Mouse (Mus musculus) midbrain, embryonic 13.5 days (tissue): ENCODE measurements at regions not wholly inside any gene's neighbourhood (a gene's known extent, or its start where the extent isn't known, plus 50 kb on each side); places are given as distances from the start of the nearest gene placed in this dataset.
"Not testable (repeated sequence)": the region's sequence is repeated elsewhere in the genome, so short reads cannot be mapped to it uniquely, and the experiment has no call there.

Source experiments
- ATAC-seq: fragments of 200-750 bp; cut with Nextera tagmentation; 2 replicates; pipeline ENCODE4 v1.8.0; 2017; ENCODE audit warnings: mild to moderate bottlenecking, moderate TSS enrichment, moderate library complexity
- H3K27ac ChIP-seq: fragments of 300-500 bp; sonication (generic); 2 replicates; pipeline ENCODE4 v1.5.1; 2015; ENCODE audit warnings: inconsistent platforms, mild to moderate bottlenecking, moderate library complexity
- H3K27me3 ChIP-seq: fragments of 300-500 bp; sonication (generic); 2 replicates; pipeline ENCODE4 v1.6.1; 2015; ENCODE audit warnings: mild to moderate bottlenecking, inconsistent platforms
- H3K36me3 ChIP-seq: fragments of 300-500 bp; sonication (generic); 2 replicates; pipeline ENCODE4 v1.6.1; 2015; ENCODE audit warnings: mild to moderate bottlenecking, inconsistent platforms
- H3K4me1 ChIP-seq: fragments of 300-500 bp; sonication (generic); replicated peaks from 2 replicates; pipeline ENCODE4 v1.6.1; 2015; ENCODE audit warnings: inconsistent platforms
- H3K4me2 ChIP-seq: fragments of 300-500 bp; sonication (generic); replicated peaks from 2 replicates; pipeline ENCODE4 v1.6.1; 2015; ENCODE audit warnings: moderate library complexity, mild to moderate bottlenecking, inconsistent platforms
- H3K4me3 ChIP-seq: fragments of 300-500 bp; sonication (generic); replicated peaks from 2 replicates; pipeline ENCODE4 v1.5.1; 2015; ENCODE audit warnings: mild to moderate bottlenecking, inconsistent platforms
- H3K9ac ChIP-seq: fragments of 300-500 bp; sonication (generic); replicated peaks from 2 replicates; pipeline ENCODE4 v1.6.1; 2015; ENCODE audit warnings: mild to moderate bottlenecking, inconsistent platforms
- H3K9me3 ChIP-seq: fragments of 300-500 bp; sonication (generic); 2 replicates; pipeline ENCODE4 v1.6.1; 2016; ENCODE audit warnings: mild to moderate bottlenecking, inconsistent platforms
- WGBS: fragments of 180-500 bp; shearing (Covaris S2); methylation state at CpG from one replicate; pipeline ENCODE4 v1.1.7; 2015; 5-methylcytosine and 5-hydroxymethylcytosine counted together

- 81% methylated on average over 8 of the region's 8 CpGs for WGBS
- no peak for ATAC-seq
Observed at GRCm38 (mm10) chr13:52341981-52342380, 189.1 kb downstream of the Diras2 start.

GRCm38 (mm10) chr13:52344383-52344782 is 186.7 kb downstream of the Diras2 start:
- 78% methylated on average over 2 of the region's 2 CpGs for WGBS

More at GRCm38 (mm10) chr13:52341981-52342380, 189.1 kb downstream of the Diras2 start:
- Histone ChIP-seq H3K4me1 (peaks cover 8% of the 10 kb centered on the region), H3K4me2 (no peak overlapping the region), H3K9me3 (no peaks in the 10 kb centered on the region), H3K27ac (no peak overlapping the region), H3K9ac (no peak overlapping the region), H3K4me3 (no peak overlapping the region), H3K36me3 (no peaks in the 10 kb centered on the region), H3K27me3 (0 out of 2 replicates have a peak, but pooled peaks cover 3% of the 10 kb centered on the region)

GRCm38 (mm10) chr13:52344853-52345252 is 186.2 kb downstream of the Diras2 start:
- Histone ChIP-seq H3K27me3 (0 out of 2 replicates have a peak, but pooled peaks cover 3% of the 10 kb centered on the region), H3K36me3 (no peaks in the 10 kb centered on the region), H3K9ac (no peak overlapping the region), H3K4me2 (no peak overlapping the region), H3K27ac (no peak overlapping the region), H3K9me3 (no peaks in the 10 kb centered on the region), H3K4me1 (peaks cover 7% of the 10 kb centered on the region; the same call in 1 of the 2 replicates), H3K4me3 (no peak overlapping the region)
- no peak for ATAC-seq
- 92% methylated on average over 3 of the region's 3 CpGs for WGBS

More at GRCm38 (mm10) chr13:52344383-52344782, 186.7 kb downstream of the Diras2 start:
- peaks cover 8% of the 10 kb centered on the region for H3K4me1 ChIP-seq
- H3K4me3 ChIP-seq: no peak overlapping the region
- H3K9me3 ChIP-seq: no peaks in the 10 kb centered on the region
- no peak for ATAC-seq
- no peak overlapping the region for H3K27ac ChIP-seq
- no peaks in the 10 kb centered on the region for H3K36me3 ChIP-seq
- H3K9ac ChIP-seq: no peak overlapping the region
- H3K27me3 ChIP-seq: 0 out of 2 replicates have a peak, but pooled peaks cover 3% of the 10 kb centered on the region
- no peak overlapping the region for H3K4me2 ChIP-seq

GRCm38 (mm10) chr13:52345375-52346026 is 185.6 kb downstream of the Diras2 start:
- Histone ChIP-seq H3K36me3 (no peaks in the 10 kb centered on the region), H3K4me3 (no peak overlapping the region), H3K4me1 (peaks cover 7% of the 10 kb centered on the region; the same call in 1 of the 2 replicates), H3K9me3 (no peaks in the 10 kb centered on the region), H3K4me2 (no peak overlapping the region), H3K27ac (no peak overlapping the region), H3K27me3 (0 out of 2 replicates have a peak, but pooled peaks cover 3% of the 10 kb centered on the region), H3K9ac (no peak overlapping the region)
- ATAC-seq: no peak
- 73% methylated on average over 13 of the region's 13 CpGs for WGBS

- no peak overlapping the region for H3K4me3 ChIP-seq
- H3K4me1 ChIP-seq: peaks cover 7% of the 10 kb centered on the region; the same call in 1 of the 2 replicates
- no peak overlapping the region for H3K27ac ChIP-seq
- H3K27me3 ChIP-seq: no peaks in the 10 kb centered on the region
- no peaks in the 10 kb centered on the region for H3K9me3 ChIP-seq
- H3K9ac ChIP-seq: no peak overlapping the region
- H3K36me3 ChIP-seq: no peaks in the 10 kb centered on the region
- 85% methylated on average over 5 of the region's 5 CpGs for WGBS
- no peak for ATAC-seq
- H3K4me2 ChIP-seq: no peak overlapping the region
Observed at GRCm38 (mm10) chr13:52346027-52346375, 185.1 kb downstream of the Diras2 start.

- 46% methylated on average over 2 of the region's 2 CpGs for WGBS
- Histone ChIP-seq H3K36me3 (no peaks in the 10 kb centered on the region), H3K4me1 (peaks cover 7% of the 10 kb centered on the region; the same call in 1 of the 2 replicates), H3K9ac (no peak overlapping the region), H3K4me3 (no peak overlapping the region), H3K9me3 (no peaks in the 10 kb centered on the region), H3K4me2 (no peak overlapping the region), H3K27ac (no peak overlapping the region), H3K27me3 (no peaks in the 10 kb centered on the region)
- ATAC-seq: no peak
Observed at GRCm38 (mm10) chr13:52347631-52348030, 183.4 kb downstream of the Diras2 start.

- H3K27ac ChIP-seq: no peak overlapping the region
- H3K4me2 ChIP-seq: no peak overlapping the region
- WGBS: 87% methylated on average over 5 of the region's 5 CpGs
- H3K9me3 ChIP-seq: no peaks in the 10 kb centered on the region
- H3K4me1 ChIP-seq: peaks cover 7% of the 10 kb centered on the region; the same call in 1 of the 2 replicates
- H3K4me3 ChIP-seq: no peak overlapping the region
- H3K36me3 ChIP-seq: no peaks in the 10 kb centered on the region
- no peaks in the 10 kb centered on the region for H3K27me3 ChIP-seq
- H3K9ac ChIP-seq: no peak overlapping the region
- no peak for ATAC-seq
Observed at GRCm38 (mm10) chr13:52349606-52350005, 181.5 kb downstream of the Diras2 start.

GRCm38 (mm10) chr13:52352576-52352975 is 178.5 kb downstream of the Diras2 start:
- no peak for ATAC-seq
- no peaks in the 10 kb centered on the region for H3K36me3 ChIP-seq
- no peak overlapping the region for H3K27ac ChIP-seq
- H3K9ac ChIP-seq: no peak overlapping the region
- WGBS: 89% methylated on average over 4 of the region's 4 CpGs
- no peak overlapping the region for H3K4me2 ChIP-seq
- H3K4me3 ChIP-seq: no peak overlapping the region
- no peaks in the 10 kb centered on the region for H3K27me3 ChIP-seq
- H3K9me3 ChIP-seq: no peaks in the 10 kb centered on the region
- peaks cover 4% of the 10 kb centered on the region; the same call in 1 of the 2 replicates for H3K4me1 ChIP-seq

GRCm38 (mm10) chr13:52353437-52353836 is 177.6 kb downstream of the Diras2 start:
- no peak for ATAC-seq
- no peak overlapping the region for H3K4me2 ChIP-seq
- H3K9ac ChIP-seq: no peak overlapping the region
- H3K4me3 ChIP-seq: no peak overlapping the region
- H3K27ac ChIP-seq: no peak overlapping the region
- H3K36me3 ChIP-seq: no peaks in the 10 kb centered on the region
- 61% methylated on average over 3 of the region's 3 CpGs for WGBS
- H3K4me1 ChIP-seq: no peaks in the 10 kb centered on the region
- no peaks in the 10 kb centered on the region for H3K9me3 ChIP-seq
- no peaks in the 10 kb centered on the region for H3K27me3 ChIP-seq

- 82% methylated on average over 2 of the region's 2 CpGs for WGBS
Observed at GRCm38 (mm10) chr13:52353966-52354365, 177.1 kb downstream of the Diras2 start.

GRCm38 (mm10) chr13:52355921-52356320 is 175.2 kb downstream of the Diras2 start:
- H3K9ac ChIP-seq, H3K4me2 ChIP-seq, H3K27me3 ChIP-seq, H3K4me3 ChIP-seq, H3K4me1 ChIP-seq, ATAC-seq, H3K36me3 ChIP-seq, H3K9me3 ChIP-seq, H3K27ac ChIP-seq: not testable (repeated sequence)
- 91% methylated on average over 4 of the region's 4 CpGs for WGBS

More at GRCm38 (mm10) chr13:52353966-52354365, 177.1 kb downstream of the Diras2 start:
- Histone ChIP-seq H3K4me1 (no peaks in the 10 kb centered on the region), H3K36me3 (no peaks in the 10 kb centered on the region), H3K4me2 (no peak overlapping the region), H3K27me3 (no peaks in the 10 kb centered on the region), H3K9me3 (no peaks in the 10 kb centered on the region), H3K4me3 (no peak overlapping the region), H3K9ac (no peak overlapping the region), H3K27ac (no peak overlapping the region)
- ATAC-seq: no peak

GRCm38 (mm10) chr13:52359332-52359731 is 171.7 kb downstream of the Diras2 start:
- H3K4me1 ChIP-seq, H3K36me3 ChIP-seq, H3K4me2 ChIP-seq, H3K4me3 ChIP-seq, H3K27me3 ChIP-seq, H3K9ac ChIP-seq, H3K9me3 ChIP-seq, ATAC-seq, H3K27ac ChIP-seq: not testable (repeated sequence)
- WGBS: 76% methylated on average over 4 of the region's 4 CpGs
